Mouse (Mus musculus): Measurements from ENCODE around the gene Pcp4.

Gene Pcp4

DNA sequence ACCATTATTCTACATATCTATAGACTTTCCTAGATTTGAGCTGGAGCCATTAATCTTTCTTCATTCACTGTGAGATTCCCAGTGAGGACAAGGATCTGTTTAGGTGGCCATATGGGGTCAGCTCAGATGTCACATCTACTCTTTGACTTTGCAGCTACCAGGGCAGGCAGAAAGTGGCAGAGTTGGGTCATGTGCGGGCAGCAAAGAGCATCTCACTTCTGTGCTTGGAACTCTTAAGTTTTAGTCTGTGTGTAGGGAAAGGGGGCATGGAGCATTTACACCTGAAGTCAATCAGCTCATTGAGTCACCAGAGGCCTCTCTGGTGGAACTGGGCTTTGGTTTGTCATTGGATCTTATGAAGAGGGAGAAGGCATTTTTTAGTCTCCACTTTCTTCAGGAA, 90.9 kb downstream of the Pcp4 start:
- no peaks in the 10 kb centered on the region for H3K36me3 ChIP-seq (ENCODE audit: insufficient read depth, low read length)
- TF ChIP-seq CTCF (conservative IDR thresholded peaks at IDR 0.05; ENCODE audit: low read length), result no peak
- TF ChIP-seq POU5F1 (IDR thresholded peaks at IDR 0.05; ENCODE audit: borderline replicate concordance, low read length), result no peak
- TF ChIP-seq NANOG (IDR thresholded peaks at IDR 0.05; ENCODE audit: borderline replicate concordance, low read length), result no peak
- no peaks in the 10 kb centered on the region for H3K4me1 ChIP-seq (replicated peaks; ENCODE audit: low read depth, low read length)
- 0 out of 2 replicates have a peak, but pooled peaks cover 6% of the 10 kb centered on the region for H3K9me3 ChIP-seq (ENCODE audit: low read length)
- no peaks in the 10 kb centered on the region for H3K27me3 ChIP-seq (ENCODE audit: insufficient read depth, low read length)
- H3K4me3 ChIP-seq (replicated peaks; ENCODE audit: low read length), result no peak overlapping the region

DNA sequence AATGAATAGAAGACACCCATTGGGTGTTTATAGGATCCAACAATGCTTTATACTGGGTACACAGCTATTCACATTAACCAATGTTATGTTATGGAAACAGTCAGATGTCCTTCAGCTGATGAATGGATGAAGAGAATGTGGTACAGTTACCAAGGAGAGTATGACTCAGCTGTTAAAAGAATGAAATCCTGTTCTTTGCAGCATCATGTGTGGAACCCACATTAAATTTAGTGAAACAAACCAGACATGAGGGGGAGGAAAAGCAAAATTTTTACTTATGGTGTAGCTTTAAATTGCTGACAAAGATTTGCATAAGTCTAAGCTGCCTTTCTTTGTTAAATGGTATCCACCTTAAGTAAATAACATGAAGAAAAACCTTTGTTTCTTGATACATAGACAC, 92.4 kb downstream of the Pcp4 start:
- Histone ChIP-seq H3K36me3 (ENCODE audit: insufficient read depth, low read length) (no peaks in the 10 kb centered on the region), H3K9me3 (ENCODE audit: low read length) (0 out of 2 replicates have a peak, but pooled peaks cover 6% of the 10 kb centered on the region), H3K4me3 (replicated peaks; ENCODE audit: low read length) (no peak overlapping the region), H3K4me1 (replicated peaks; ENCODE audit: low read depth, low read length) (no peaks in the 10 kb centered on the region), H3K27me3 (ENCODE audit: insufficient read depth, low read length) (no peaks in the 10 kb centered on the region)
- TF ChIP-seq NANOG (IDR thresholded peaks at IDR 0.05; ENCODE audit: borderline replicate concordance, low read length), result no peak
- no peak for TF ChIP-seq POU5F1 (IDR thresholded peaks at IDR 0.05; ENCODE audit: borderline replicate concordance, low read length)
- TF ChIP-seq CTCF (conservative IDR thresholded peaks at IDR 0.05; ENCODE audit: low read length), result no peak

DNA sequence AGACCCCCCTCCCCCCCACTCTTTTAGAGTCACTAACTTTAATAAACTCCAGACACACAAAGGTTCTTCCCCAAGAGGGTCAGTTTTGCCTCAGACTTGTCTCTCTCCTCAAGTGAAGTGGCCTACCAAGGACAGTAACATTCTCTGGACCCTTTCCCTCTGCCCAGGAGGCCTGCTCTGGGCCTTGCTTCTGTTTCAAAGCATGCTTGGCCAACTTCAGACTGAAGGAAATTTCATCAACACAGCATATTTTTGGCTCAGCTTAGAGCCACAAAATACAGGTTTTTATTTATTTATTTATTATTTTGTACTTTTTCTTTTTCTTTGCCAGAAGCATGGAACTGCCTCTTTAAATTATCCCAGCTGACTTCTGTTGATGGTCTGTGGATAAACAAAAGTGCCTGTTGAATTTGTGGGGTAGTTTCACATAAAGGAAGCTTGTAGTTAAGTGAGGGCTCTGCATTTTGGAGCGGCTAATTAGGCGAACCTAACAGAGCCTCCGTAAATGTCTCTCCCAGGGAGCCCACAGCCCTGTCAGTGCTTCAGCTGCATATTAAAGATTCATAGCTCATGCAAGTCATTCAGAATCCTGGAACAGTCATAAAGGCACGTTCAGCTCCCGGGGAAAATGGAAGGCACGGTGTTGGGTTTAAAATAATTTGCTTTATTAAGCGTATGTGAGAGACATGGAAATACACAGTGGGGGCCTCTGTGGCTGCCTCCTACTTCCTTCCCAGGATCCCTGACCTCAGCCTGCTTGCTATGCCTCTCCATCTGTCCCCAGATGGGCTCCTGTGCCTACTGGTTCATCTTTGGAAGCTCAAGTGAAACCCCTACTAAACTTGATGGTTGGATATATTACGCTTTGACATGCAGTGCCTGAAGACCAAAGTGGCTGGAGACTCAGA, 96.2 kb downstream of the Pcp4 start:
- no peaks in the 10 kb centered on the region for H3K27me3 ChIP-seq (ENCODE audit: insufficient read depth, low read length)
- no peaks in the 10 kb centered on the region for H3K4me1 ChIP-seq (replicated peaks; ENCODE audit: low read depth, low read length)
- TF ChIP-seq NANOG (IDR thresholded peaks at IDR 0.05; ENCODE audit: borderline replicate concordance, low read length) (no peak), CTCF (conservative IDR thresholded peaks at IDR 0.05; ENCODE audit: low read length) (no peak), POU5F1 (IDR thresholded peaks at IDR 0.05; ENCODE audit: borderline replicate concordance, low read length) (no peak)
- no peak overlapping the region for H3K4me3 ChIP-seq (replicated peaks; ENCODE audit: low read length)
- no peaks in the 10 kb centered on the region for H3K36me3 ChIP-seq (ENCODE audit: insufficient read depth, low read length)
- H3K9me3 ChIP-seq (ENCODE audit: low read length), result 0 out of 2 replicates have a peak, but pooled peaks cover 6% of the 10 kb centered on the region

DNA sequence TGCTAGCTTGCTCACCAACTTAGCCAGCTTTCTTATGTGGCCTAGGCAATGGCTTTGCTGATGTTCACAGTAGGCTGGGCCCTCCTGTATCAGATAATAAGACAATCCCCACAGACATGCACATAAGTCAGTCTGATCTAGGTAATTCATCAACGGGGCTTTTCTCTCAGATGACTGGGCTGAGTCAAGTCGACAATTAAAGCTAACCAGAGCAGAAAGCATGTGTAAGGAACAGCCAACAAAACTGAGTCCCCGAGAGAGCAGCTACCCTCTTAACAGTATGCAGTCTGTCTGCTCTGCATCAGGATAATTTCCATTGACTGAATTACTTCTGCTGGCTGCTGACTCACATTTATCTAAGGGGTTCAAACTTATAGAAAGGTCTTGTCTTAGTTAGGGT, 100.0 kb downstream of the Pcp4 start:
- H3K4me1 ChIP-seq (replicated peaks; ENCODE audit: low read depth, low read length), result no peaks in the 10 kb centered on the region
- no peaks in the 10 kb centered on the region for H3K9me3 ChIP-seq (ENCODE audit: low read length)
- TF ChIP-seq CTCF (conservative IDR thresholded peaks at IDR 0.05; ENCODE audit: low read length), result no peak
- H3K36me3 ChIP-seq (ENCODE audit: insufficient read depth, low read length), result no peaks in the 10 kb centered on the region
- H3K27me3 ChIP-seq (ENCODE audit: insufficient read depth, low read length), result no peaks in the 10 kb centered on the region
- no peak overlapping the region for H3K4me3 ChIP-seq (replicated peaks; ENCODE audit: low read length)
